Mouse (Mus musculus) heart, embryonic 12.5 days (tissue): ENCODE results near the gene Pcsk6. TPM values are rescaled to one million over a fixed set of nuclear protein-coding genes. Genes with fewer than 3 reads are reported as not detected.

Experiments
- ATAC-seq: fragments of 200-750 bp; cut with Nextera tagmentation; 2 replicates; pipeline ENCODE4 v1.8.0; 2017; ENCODE audit warnings: moderate TSS enrichment, moderate library complexity; ENCODE audit not compliant: insufficient number of reproducible peaks, low FRiP score
- H3K27ac ChIP-seq: fragments of 300-500 bp; sonication (generic); 2 replicates; pipeline ENCODE4 v1.5.1; 2016; ENCODE audit warnings: mild to moderate bottlenecking, moderate library complexity; ENCODE audit not compliant: poor library complexity, severe bottlenecking
- H3K27me3 ChIP-seq: fragments of 300-500 bp; sonication (generic); replicated peaks from 2 replicates; pipeline ENCODE4 v1.6.1; 2016; ENCODE audit warnings: mild to moderate bottlenecking, moderate library complexity
- H3K36me3 ChIP-seq: fragments of 300-500 bp; sonication (generic); 2 replicates; pipeline ENCODE4 v1.6.1; 2016; ENCODE audit warnings: mild to moderate bottlenecking, moderate library complexity
- H3K4me1 ChIP-seq: fragments of 300-500 bp; sonication (generic); replicated peaks from 2 replicates; pipeline ENCODE4 v1.6.1; 2016; ENCODE audit warnings: mild to moderate bottlenecking
- H3K4me2 ChIP-seq: fragments of 300-500 bp; sonication (generic); 2 replicates; pipeline ENCODE4 v1.6.1; 2016; ENCODE audit warnings: mild to moderate bottlenecking, moderate library complexity
- H3K4me3 ChIP-seq: fragments of 300-500 bp; sonication (generic); 2 replicates; pipeline ENCODE4 v1.5.1; 2016; ENCODE audit warnings: mild to moderate bottlenecking
- H3K9ac ChIP-seq: fragments of 300-500 bp; sonication (generic); 2 replicates; pipeline ENCODE4 v1.6.1; 2016; ENCODE audit warnings: mild to moderate bottlenecking, moderate library complexity
- H3K9me3 ChIP-seq: fragments of 300-500 bp; sonication (generic); replicated peaks from 2 replicates; pipeline ENCODE4 v1.6.1; 2016; ENCODE audit warnings: mild to moderate bottlenecking, moderate library complexity
- WGBS: fragments of 180-500 bp; shearing (Covaris S2); methylation state at CpG from one replicate; pipeline ENCODE4 v1.1.7; 2016; 5-methylcytosine and 5-hydroxymethylcytosine counted together
- polyA plus RNA-seq: library from polyadenylated mRNA; unstranded; fragments of >200 nt; fragmentation: Nextera tagmentation; extraction: Ambion mirVana; gene quantifications from 2 replicates; pipeline ENCODE4 v1.2.1, GENCODE M21; 2016

The Pcsk6 gene
- polyA plus RNA-seq, 1 experiment from 2014 or later: 2.7 TPM

GRCm38 (mm10) chr7:66092656-66093055 lies 231.1 kb downstream of the Pcsk6 start:
- Histone ChIP-seq H3K36me3 (peaks cover 48% of the 10 kb centered on the region), H3K9ac (no peak overlapping the region), H3K27me3 (no peaks in the 10 kb centered on the region), H3K4me3 (no peak overlapping the region), H3K9me3 (no peaks in the 10 kb centered on the region), H3K4me1 (no peaks in the 10 kb centered on the region), H3K4me2 (no peak overlapping the region), H3K27ac (no peak overlapping the region)
- WGBS: 88% methylated on average over 8 of the region's 8 CpGs
- ATAC-seq: no peak

DNA sequence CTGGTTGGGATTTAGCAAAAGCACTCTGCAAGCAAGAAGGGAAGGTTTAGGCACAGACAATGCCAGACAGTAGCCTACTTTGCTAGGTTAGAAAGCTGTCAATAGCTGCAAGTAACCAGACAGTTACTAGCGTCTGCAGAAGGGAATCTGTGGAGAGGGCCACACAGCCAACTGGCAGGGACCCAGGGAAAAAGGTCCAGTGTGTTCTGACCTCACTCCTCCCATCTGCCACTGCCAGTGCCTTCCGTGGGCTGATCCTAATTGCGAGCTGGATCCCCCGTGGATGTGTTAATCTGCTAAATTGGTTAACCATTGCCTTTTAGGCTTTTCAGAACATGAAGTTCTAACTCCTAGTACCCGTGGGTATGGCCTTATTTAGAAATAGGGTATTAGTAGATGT lies 232.6 kb downstream of the Pcsk6 start:
- no peak for ATAC-seq
- Histone ChIP-seq H3K4me2 (no peak overlapping the region), H3K27ac (no peak overlapping the region), H3K9ac (no peak overlapping the region), H3K4me3 (no peak overlapping the region), H3K27me3 (no peaks in the 10 kb centered on the region), H3K36me3 (peaks cover 35% of the 10 kb centered on the region), H3K4me1 (no peaks in the 10 kb centered on the region), H3K9me3 (no peaks in the 10 kb centered on the region)
- 73% methylated on average over 5 of the region's 5 CpGs for WGBS

DNA sequence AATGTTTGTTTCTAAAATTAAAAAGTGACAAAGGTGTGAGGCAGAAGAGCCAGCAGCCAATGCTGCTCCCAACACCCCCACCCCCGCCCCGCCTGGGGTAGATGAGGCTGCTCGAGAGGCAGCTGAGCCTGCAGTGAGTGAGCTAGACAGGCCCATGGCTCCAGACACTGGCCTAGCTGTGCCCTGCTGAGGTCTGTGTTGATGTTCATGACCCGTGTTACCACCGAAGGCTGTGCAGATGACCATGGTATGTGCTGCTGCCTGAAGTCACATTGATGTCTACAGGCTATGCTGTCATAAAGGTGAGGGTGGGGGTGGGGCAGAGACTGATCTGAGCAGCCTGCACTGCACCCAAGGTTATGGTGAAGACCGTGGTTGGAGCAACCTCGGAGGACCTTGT lies 237.3 kb downstream of the Pcsk6 start:
- Histone ChIP-seq H3K27me3 (peaks cover 13% of the 10 kb centered on the region; the same call in 1 of the 2 replicates), H3K4me2 (no peak overlapping the region), H3K27ac (no peak overlapping the region), H3K4me3 (no peak overlapping the region), H3K9ac (no peak overlapping the region), H3K9me3 (no peaks in the 10 kb centered on the region), H3K36me3 (no peaks in the 10 kb centered on the region), H3K4me1 (no peaks in the 10 kb centered on the region)
- ATAC-seq: no peak
- WGBS: 84% methylated on average over 7 of the region's 7 CpGs

Other genes with a start within 250 kb of the Pcsk6 start
- 22.1 and 23.5 TPM in 2 replicates for gene Tarsl2, start 216.8 kb upstream of the Pcsk6 start, polyA plus RNA-seq
- 39.2 and 39.3 TPM in 2 replicates for gene Tm2d3, start 170.6 kb upstream of the Pcsk6 start, polyA plus RNA-seq
- not detected in 2 replicates for gene Gm45213, start 181.9 kb downstream of the Pcsk6 start, polyA plus RNA-seq
- gene Snrpa1, start 197.3 kb downstream of the Pcsk6 start, polyA plus RNA-seq: 113 and 114 TPM in 2 replicates
- 70.2 and 70.7 TPM in 2 replicates for gene Selenos, start 217.9 kb downstream of the Pcsk6 start, polyA plus RNA-seq
- gene Chsy1, start 247.8 kb downstream of the Pcsk6 start, polyA plus RNA-seq: 13.3 and 15.5 TPM in 2 replicates